In genomic region chr5:120269416-120269860, GRCm38 (mm10) we compare ENCODE assay signal across 7 mouse cellular contexts.
DNase-seq lines count a peak whose midpoint lies in the region; ATAC-seq lines count a peak whose summit lies in the region.

No protein-coding gene starts in this region.

- peak; percentile 43 to 55 for DNase-seq in layer of hippocampus, postnatal 10 days (ENCODE audit: low spot score in 2 of 2)
- DNase-seq in layer of hippocampus, adult 9-11 months = no peak
- DNase-seq in hindbrain, embryonic 11.5 days (ENCODE audit: low spot score) = peak; percentile 56
- no peak for DNase-seq in right cerebral cortex, postnatal 25 days
- no peak for DNase-seq in MN1 (ENCODE audit: low spot score)

- WGBS in embryonic facial prominence, embryonic 13.5 days = 24% methylated on average over 22 of the region's 22 CpGs
- 17% methylated on average over 22 of the region's 22 CpGs for WGBS in hindbrain, embryonic 11.5 days
- 9% methylated on average over 22 of the region's 22 CpGs for WGBS in midbrain, embryonic 16.5 days

- H3K4me3 ChIP-seq in embryonic facial prominence, embryonic 13.5 days = no peak overlapping the region
- H3K4me3 ChIP-seq in hindbrain, embryonic 11.5 days (ENCODE audit: low read depth, low read length) = no peak overlapping the region
- H3K4me3 ChIP-seq in midbrain, embryonic 16.5 days (ENCODE audit: low read depth, low read length) = no peak overlapping the region

- no peak overlapping the region for H3K27ac ChIP-seq in embryonic facial prominence, embryonic 13.5 days
- H3K27ac ChIP-seq in hindbrain, embryonic 11.5 days (ENCODE audit: low read depth, low read length) = peak overlapping the region; percentile 88
- peak overlapping the region; percentile 85 for H3K27ac ChIP-seq in midbrain, embryonic 16.5 days (ENCODE audit: low read length)

- peaks cover 52% of the 10 kb centered on the region for H3K27me3 ChIP-seq in embryonic facial prominence, embryonic 13.5 days
- H3K27me3 ChIP-seq in hindbrain, embryonic 11.5 days (ENCODE audit: control insufficient read depth, insufficient read depth, low read length) = no peaks in the 10 kb centered on the region
- H3K27me3 ChIP-seq in midbrain, embryonic 16.5 days (ENCODE audit: control insufficient read depth, insufficient read depth, low read depth, low read length) = no peaks in the 10 kb centered on the region

- ATAC-seq in embryonic facial prominence, embryonic 13.5 days (ENCODE audit: insufficient number of reproducible peaks, insufficient read depth, low FRiP score, low TSS enrichment, low read depth) = no peak
- peak; percentile 38 for ATAC-seq in hindbrain, embryonic 11.5 days (ENCODE audit: low FRiP score)
- ATAC-seq in midbrain, embryonic 16.5 days = peak; percentile 50; the same call in 1 of the 2 replicates

- H3K4me1 ChIP-seq in embryonic facial prominence, embryonic 13.5 days = peaks cover 5% of the 10 kb centered on the region
- peaks cover 8% of the 10 kb centered on the region; the same call in 1 of the 2 replicates for H3K4me1 ChIP-seq in hindbrain, embryonic 11.5 days (replicated peaks; ENCODE audit: control insufficient read depth, insufficient read depth, low read length)
- peaks cover 19% of the 10 kb centered on the region for H3K4me1 ChIP-seq in midbrain, embryonic 16.5 days (ENCODE audit: control insufficient read depth, insufficient read depth, low read length)

- H3K4me2 ChIP-seq in embryonic facial prominence, embryonic 13.5 days = peak overlapping the region; percentile 39
- no peak overlapping the region for H3K4me2 ChIP-seq in hindbrain, embryonic 11.5 days (replicated peaks; ENCODE audit: low read depth, low read length)
- H3K4me2 ChIP-seq in midbrain, embryonic 16.5 days (ENCODE audit: low read length) = peak overlapping the region; percentile 37

- peak overlapping the region; percentile 40; the same call in 1 of the 2 replicates for H3K9ac ChIP-seq in embryonic facial prominence, embryonic 13.5 days
- H3K9ac ChIP-seq in hindbrain, embryonic 11.5 days (ENCODE audit: low read depth, low read length) = peak overlapping the region; percentile 46; the same call in 1 of the 2 replicates
- H3K9ac ChIP-seq in midbrain, embryonic 16.5 days (ENCODE audit: low read depth, low read length) = peak overlapping the region; percentile 59; the same call in 1 of the 2 replicates

- no peaks in the 10 kb centered on the region for H3K36me3 ChIP-seq in embryonic facial prominence, embryonic 13.5 days
- H3K36me3 ChIP-seq in hindbrain, embryonic 11.5 days (ENCODE audit: control insufficient read depth, insufficient read depth, low read length) = no peaks in the 10 kb centered on the region
- no peaks in the 10 kb centered on the region for H3K36me3 ChIP-seq in midbrain, embryonic 16.5 days (ENCODE audit: control insufficient read depth, insufficient read depth, low read length)

- no peaks in the 10 kb centered on the region for H3K9me3 ChIP-seq in embryonic facial prominence, embryonic 13.5 days
- H3K9me3 ChIP-seq in hindbrain, embryonic 11.5 days (ENCODE audit: control insufficient read depth, low read length) = no peaks in the 10 kb centered on the region
- no peaks in the 10 kb centered on the region for H3K9me3 ChIP-seq in midbrain, embryonic 16.5 days (replicated peaks; ENCODE audit: control insufficient read depth, low read length, poor library complexity, severe bottlenecking)

Comparison
In these comparisons a context has a peak if more than half of its experiments do, and no peak if none do; other contexts are left out.
1. DNase-seq: peak in layer of hippocampus, postnatal 10 days (2 of 2) and hindbrain, embryonic 11.5 days (single experiment); none in layer of hippocampus, adult 9-11 months (single experiment), right cerebral cortex, postnatal 25 days (single experiment) and MN1 (single experiment).
2. Peak in every context shown above with its lines, with median percentiles within 50 percentile points of each other: H3K9ac ChIP-seq.